Mouse (Mus musculus) intestine, embryonic 14.5 days (tissue): ENCODE results near the gene Tm9sf1. TPM values are rescaled to one million over a fixed set of nuclear protein-coding genes. Genes with fewer than 3 reads are reported as not detected.
A peak's percentile ranks its signal among the peaks of the same experiment; 100 is the strongest.

Source experiments
- ATAC-seq: fragments of 200-750 bp; cut with Nextera tagmentation; replicated peaks from 2 replicates; pipeline ENCODE4 v1.8.0; 2017; ENCODE audit warnings: low read depth, moderate number of reproducible peaks, moderate TSS enrichment, moderate library complexity; ENCODE audit not compliant: low FRiP score, low TSS enrichment
- DNase-seq: peaks from one replicate; pipeline ENCODE4 v3.0.0-alpha.2; 2018; ENCODE audit warnings: low spot score
- H3K27ac ChIP-seq: fragments of 300-500 bp; sonication (generic); 2 replicates; pipeline ENCODE4 v1.5.1; 2014; ENCODE audit warnings: low read depth, mild to moderate bottlenecking, control low read depth
- H3K27me3 ChIP-seq: fragments of 300-500 bp; sonication (generic); replicated peaks from 2 replicates; pipeline ENCODE4 v1.6.1; 2014; ENCODE audit warnings: low read length, control low read depth; ENCODE audit not compliant: control insufficient read depth, insufficient read depth
- H3K36me3 ChIP-seq: fragments of 300-500 bp; sonication (generic); 2 replicates; pipeline ENCODE4 v1.6.1; 2014; ENCODE audit warnings: low read length, control low read depth; ENCODE audit not compliant: control insufficient read depth, insufficient read depth
- H3K4me1 ChIP-seq: fragments of 300-500 bp; sonication (generic); replicated peaks from 2 replicates; pipeline ENCODE4 v1.6.1; 2014; ENCODE audit warnings: low read length, control low read depth, mixed read lengths; ENCODE audit not compliant: control insufficient read depth, insufficient read depth
- H3K4me2 ChIP-seq: fragments of 300-500 bp; sonication (generic); 2 replicates; pipeline ENCODE4 v1.6.1; 2014; ENCODE audit warnings: low read length
- H3K4me3 ChIP-seq: fragments of 300-500 bp; sonication (generic); 2 replicates; pipeline ENCODE4 v1.5.1; 2014; ENCODE audit warnings: low read depth, low read length, control low read depth, mixed read lengths
- H3K9ac ChIP-seq: fragments of 300-500 bp; sonication (generic); 2 replicates; pipeline ENCODE4 v1.6.1; 2014; ENCODE audit warnings: mild to moderate bottlenecking, low read length
- H3K9me3 ChIP-seq: fragments of 300-500 bp; sonication (generic); 2 replicates; pipeline ENCODE4 v1.6.1; 2016; ENCODE audit warnings: low read length, control low read depth; ENCODE audit not compliant: control insufficient read depth
- WGBS: fragments of 180-500 bp; shearing (Covaris S2); extraction: QIAGEN DNeasy Blood & Tissue Kit; methylation state at CpG from one replicate; pipeline ENCODE4 v1.1.7; 2014; 5-methylcytosine and 5-hydroxymethylcytosine counted together
- polyA plus RNA-seq: library from polyadenylated mRNA; unstranded; fragments of >200 nt; fragmentation: Nextera tagmentation; extraction: Ambion mirVana; gene quantifications from 2 replicates; pipeline ENCODE4 v1.2.1, GENCODE M21; 2014

The Tm9sf1 gene
- polyA plus RNA-seq, 1 experiment from 2014 or later: 114 TPM

DNA sequence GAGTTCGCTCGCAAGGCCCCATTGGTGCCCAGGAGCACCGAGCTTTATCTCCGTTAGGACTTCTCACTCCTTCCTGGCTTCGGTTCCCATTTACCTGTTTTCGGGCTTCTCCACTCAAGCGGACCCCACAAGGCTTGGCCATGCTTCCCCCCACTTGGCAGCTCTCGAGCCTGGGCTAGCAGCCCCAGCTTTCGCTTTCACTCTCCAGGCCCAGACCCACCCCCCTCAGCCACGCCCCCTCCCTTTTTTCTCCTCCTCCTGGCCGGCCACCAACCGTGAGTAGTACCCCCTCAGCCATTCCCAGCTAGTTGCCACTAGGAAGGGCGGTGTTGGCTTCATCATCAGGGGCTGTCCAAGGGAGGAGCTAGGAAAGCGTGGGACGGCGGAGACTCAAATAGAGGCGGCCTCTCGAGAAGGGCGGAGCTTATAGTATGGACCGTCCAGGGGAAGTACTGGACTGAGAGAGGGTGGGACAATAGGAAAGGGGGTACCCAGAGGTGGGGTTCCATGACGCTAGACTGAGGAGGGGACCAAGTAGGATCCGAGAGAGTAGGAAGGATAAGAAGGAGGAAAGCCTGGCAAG lies 52.8 kb downstream of the Tm9sf1 start, which contains the start of gene Psme2:
TSS of gene Psme2 (minus strand) at position 366 of the 583 bp plus-strand sequence.
- peak within 1 kb of the TSS; percentile 63 for H3K4me3 ChIP-seq
- DNase-seq (peak; percentile 93), ATAC-seq (peak; percentile 96)
- H3K27me3 ChIP-seq: no peaks in the 10 kb centered on the region
- peaks cover 37% of the 10 kb centered on the region for H3K36me3 ChIP-seq
- WGBS: under 1% methylated on average over 22 of the region's 22 CpGs
- no peaks in the 10 kb centered on the region for H3K9me3 ChIP-seq
- peak within 1 kb of the TSS; percentile 77 for H3K9ac ChIP-seq
- H3K4me1 ChIP-seq: peaks cover 13% of the 10 kb centered on the region; the same call in 1 of the 2 replicates
- peak within 1 kb of the TSS; percentile 96 for H3K27ac ChIP-seq
- H3K4me2 ChIP-seq: peak within 1 kb of the TSS; percentile 97

DNA sequence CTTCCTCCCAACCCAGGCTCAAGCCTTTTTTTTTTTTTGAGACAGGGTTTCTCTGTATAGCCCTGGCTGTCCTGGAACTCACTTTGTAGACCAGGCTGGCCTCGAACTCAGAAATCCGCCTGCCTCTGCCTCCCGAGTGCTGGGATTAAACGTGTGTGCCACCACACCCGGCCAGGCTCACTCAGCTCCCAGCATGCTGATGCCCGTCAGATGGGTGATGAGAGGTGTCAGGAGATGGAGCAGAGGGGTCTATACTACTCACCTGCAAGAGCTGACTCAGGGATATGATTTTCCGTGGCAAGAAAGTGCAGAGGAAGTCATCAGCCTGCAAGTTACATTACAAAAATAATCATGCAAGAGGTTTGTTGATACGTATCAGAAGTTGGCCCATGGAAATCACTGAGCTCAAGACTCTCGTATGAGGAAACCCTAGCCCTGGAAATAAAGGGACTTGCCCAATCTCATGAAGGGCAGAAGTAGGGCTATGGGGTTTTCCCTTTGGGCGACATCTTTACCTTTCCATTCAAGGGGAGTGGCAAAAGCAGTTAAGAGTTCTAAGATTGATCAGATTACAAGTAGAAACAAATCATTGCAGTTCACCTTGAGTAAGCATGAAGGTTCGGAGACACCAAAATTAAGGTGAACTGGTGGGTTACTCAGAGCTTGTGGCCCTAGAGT lies 53.7 kb downstream of the Tm9sf1 start:
- H3K4me3 ChIP-seq: peak overlapping the region; percentile 63
- peak overlapping the region; percentile 97 for H3K4me2 ChIP-seq
- 81% methylated on average over 11 of the region's 11 CpGs for WGBS
- H3K9ac ChIP-seq: peak overlapping the region; percentile 51
- DNase-seq (no peak), ATAC-seq (no peak)
- peaks cover 28% of the 10 kb centered on the region for H3K36me3 ChIP-seq
- H3K27ac ChIP-seq: peak overlapping the region; percentile 60; the same call in 1 of the 2 replicates
- peaks cover 17% of the 10 kb centered on the region; the same call in 1 of the 2 replicates for H3K4me1 ChIP-seq
- no peaks in the 10 kb centered on the region for H3K27me3 ChIP-seq
- no peaks in the 10 kb centered on the region for H3K9me3 ChIP-seq

DNA sequence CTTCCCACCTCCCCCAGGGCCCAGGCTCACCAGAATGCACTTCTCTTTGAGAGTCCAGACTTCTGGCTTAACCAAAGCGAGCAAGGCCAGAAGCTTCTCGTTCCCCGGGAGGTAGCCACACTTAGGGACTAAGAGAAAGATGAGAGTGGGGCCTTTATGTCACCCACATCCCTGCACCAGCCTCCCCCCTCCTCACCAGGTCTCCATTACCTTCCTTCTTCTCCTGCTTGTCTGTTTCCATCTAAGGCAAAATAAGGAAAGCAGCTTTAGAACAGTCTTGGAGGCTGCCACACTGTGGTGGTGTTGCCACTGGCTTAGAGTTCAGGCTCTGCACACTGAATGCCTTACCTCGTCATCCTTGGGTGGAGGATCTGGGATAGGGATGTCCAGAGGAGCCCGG lies 54.3 kb downstream of the Tm9sf1 start:
- no peak overlapping the region for H3K4me2 ChIP-seq
- H3K4me3 ChIP-seq: no peak overlapping the region
- no peak for DNase-seq
- 95% methylated on average over 5 of the region's 5 CpGs for WGBS
- no peak overlapping the region for H3K27ac ChIP-seq
- no peaks in the 10 kb centered on the region for H3K9me3 ChIP-seq
- no peak overlapping the region for H3K9ac ChIP-seq
- peaks cover 21% of the 10 kb centered on the region for H3K36me3 ChIP-seq
- H3K27me3 ChIP-seq: peaks cover 4% of the 10 kb centered on the region; the same call in 1 of the 2 replicates
- peaks cover 22% of the 10 kb centered on the region; the same call in 1 of the 2 replicates for H3K4me1 ChIP-seq
- no peak for ATAC-seq

- H3K4me1 ChIP-seq: 0 out of 2 replicates have a peak, but pooled peaks cover 8% of the 10 kb centered on the region
- WGBS: 90% methylated on average over 2 of the region's 2 CpGs
- DNase-seq (no peak), ATAC-seq (no peak)
- H3K27me3 ChIP-seq: peaks cover 6% of the 10 kb centered on the region; the same call in 1 of the 2 replicates
- no peak overlapping the region for H3K4me2 ChIP-seq
- no peak overlapping the region for H3K4me3 ChIP-seq
- no peak overlapping the region for H3K9ac ChIP-seq
- H3K27ac ChIP-seq: no peak overlapping the region
- no peaks in the 10 kb centered on the region for H3K9me3 ChIP-seq
- H3K36me3 ChIP-seq: peaks cover 28% of the 10 kb centered on the region
Measured at GRCm38 (mm10) chr14:55586149-55586548, 57.5 kb downstream of the Tm9sf1 start.

Other genes starting within 250 kb of the Tm9sf1 start
- gene Dhrs4, start 165.0 kb downstream of the Tm9sf1 start, polyA plus RNA-seq: 61.0 and 72.1 TPM in 2 replicates
- 2.5 and 3.3 TPM in 2 replicates for gene Carmil3, start 153.2 kb downstream of the Tm9sf1 start, polyA plus RNA-seq
- gene Cpne6, start 133.4 kb downstream of the Tm9sf1 start, polyA plus RNA-seq: 0.37 and 0.48 TPM in 2 replicates
- not detected in 2 replicates for gene Nrl, start 118.8 kb downstream of the Tm9sf1 start, polyA plus RNA-seq
- gene Pck2, start 103.5 kb downstream of the Tm9sf1 start, polyA plus RNA-seq: 42.8 and 47.4 TPM in 2 replicates
- 70.9 and 71.5 TPM in 2 replicates for gene Dcaf11, start 83.8 kb downstream of the Tm9sf1 start, polyA plus RNA-seq
- 0.64 and 0.81 TPM in 2 replicates for gene A730061H03Rik, start 83.4 kb downstream of the Tm9sf1 start, polyA plus RNA-seq
- 0.19 and 0.43 TPM in 2 replicates for gene Fitm1, start 68.2 kb downstream of the Tm9sf1 start, polyA plus RNA-seq
- gene Psme1, start 65.7 kb downstream of the Tm9sf1 start, polyA plus RNA-seq: 200 TPM in 2 replicates
- 6.3 and 7.0 TPM in 2 replicates for gene Emc9, start 58.5 kb downstream of the Tm9sf1 start, polyA plus RNA-seq
- gene Psme2, start 52.7 kb downstream of the Tm9sf1 start, polyA plus RNA-seq: 331 and 332 TPM in 2 replicates
- 15.9 and 20.1 TPM in 2 replicates for gene Rnf31, start 52.1 kb downstream of the Tm9sf1 start, polyA plus RNA-seq
- 8.9 and 9.1 TPM in 2 replicates for gene Irf9, start 40.2 kb downstream of the Tm9sf1 start, polyA plus RNA-seq
- 6.2 and 8.1 TPM in 2 replicates for gene Rec8, start 25.8 kb downstream of the Tm9sf1 start, polyA plus RNA-seq
- 93.6 and 95.7 TPM in 2 replicates for gene Ipo4, start 7.8 kb downstream of the Tm9sf1 start, polyA plus RNA-seq
- 1.6 and 1.9 TPM in 2 replicates for gene Gm49378, start 5.9 kb downstream of the Tm9sf1 start, polyA plus RNA-seq
- gene Tssk4, start 6.4 kb upstream of the Tm9sf1 start, polyA plus RNA-seq: 1.7 and 1.9 TPM in 2 replicates
- 53.8 and 58.9 TPM in 2 replicates for gene Mdp1, start 16.7 kb upstream of the Tm9sf1 start, polyA plus RNA-seq
- 53.5 and 62.5 TPM in 2 replicates for gene Gmpr2, start 28.1 kb upstream of the Tm9sf1 start, polyA plus RNA-seq
- gene Nedd8, start 28.3 kb upstream of the Tm9sf1 start, polyA plus RNA-seq: 547 and 563 TPM in 2 replicates
- 46.4 and 49.1 TPM in 2 replicates for gene Tinf2, start 38.0 kb upstream of the Tm9sf1 start, polyA plus RNA-seq
- gene Tgm1, start 70.1 kb upstream of the Tm9sf1 start, polyA plus RNA-seq: 1.3 and 1.6 TPM in 2 replicates
- gene Rabggta, start 78.5 kb upstream of the Tm9sf1 start, polyA plus RNA-seq: 29.7 and 32.7 TPM in 2 replicates
- gene Dhrs1, start 101.9 kb upstream of the Tm9sf1 start, polyA plus RNA-seq: 81.9 and 84.3 TPM in 2 replicates
- gene Nop9, start 101.9 kb upstream of the Tm9sf1 start, polyA plus RNA-seq: 42.8 and 45.0 TPM in 2 replicates
- gene Cideb, start 114.7 kb upstream of the Tm9sf1 start, polyA plus RNA-seq: 5.4 and 8.1 TPM in 2 replicates
- 0.08 and 0.65 TPM in 2 replicates for gene Ltb4r2, start 117.6 kb upstream of the Tm9sf1 start, polyA plus RNA-seq
- 0.30 and 0.38 TPM in 2 replicates for gene Ltb4r1, start 122.2 kb upstream of the Tm9sf1 start, polyA plus RNA-seq
- 5.8 and 7.2 TPM in 2 replicates for gene Adcy4, start 140.3 kb upstream of the Tm9sf1 start, polyA plus RNA-seq
- 48.5 and 51.7 TPM in 2 replicates for gene Ripk3, start 145.1 kb upstream of the Tm9sf1 start, polyA plus RNA-seq
- 34.3 and 37.4 TPM in 2 replicates for gene Nfatc4, start 179.3 kb upstream of the Tm9sf1 start, polyA plus RNA-seq
- gene Nynrin, start 210.2 kb upstream of the Tm9sf1 start, polyA plus RNA-seq: 15.9 and 18.6 TPM in 2 replicates
- gene Cbln3, start 240.6 kb upstream of the Tm9sf1 start, polyA plus RNA-seq: 0.18 and 0.23 TPM in 2 replicates
- 10.4 and 11.2 TPM in 2 replicates for gene Khnyn, start 241.1 kb upstream of the Tm9sf1 start, polyA plus RNA-seq